Mouse (Mus musculus): ENCODE data around the gene Slc29a2. TPM values are rescaled to one million over a fixed set of nuclear protein-coding genes. Genes with fewer than 3 reads are reported as not detected.

The Slc29a2 gene
- total RNA-seq (2014; rRNA removed; ENCODE audit: low replicate concordance), result 13.8 and 17.3 TPM in 2 replicates
- 11.5 and 11.7 TPM in 2 replicates for polyA plus RNA-seq (2015; fragmentation: Nextera tagmentation; extraction: Ambion mirVana)

DNA sequence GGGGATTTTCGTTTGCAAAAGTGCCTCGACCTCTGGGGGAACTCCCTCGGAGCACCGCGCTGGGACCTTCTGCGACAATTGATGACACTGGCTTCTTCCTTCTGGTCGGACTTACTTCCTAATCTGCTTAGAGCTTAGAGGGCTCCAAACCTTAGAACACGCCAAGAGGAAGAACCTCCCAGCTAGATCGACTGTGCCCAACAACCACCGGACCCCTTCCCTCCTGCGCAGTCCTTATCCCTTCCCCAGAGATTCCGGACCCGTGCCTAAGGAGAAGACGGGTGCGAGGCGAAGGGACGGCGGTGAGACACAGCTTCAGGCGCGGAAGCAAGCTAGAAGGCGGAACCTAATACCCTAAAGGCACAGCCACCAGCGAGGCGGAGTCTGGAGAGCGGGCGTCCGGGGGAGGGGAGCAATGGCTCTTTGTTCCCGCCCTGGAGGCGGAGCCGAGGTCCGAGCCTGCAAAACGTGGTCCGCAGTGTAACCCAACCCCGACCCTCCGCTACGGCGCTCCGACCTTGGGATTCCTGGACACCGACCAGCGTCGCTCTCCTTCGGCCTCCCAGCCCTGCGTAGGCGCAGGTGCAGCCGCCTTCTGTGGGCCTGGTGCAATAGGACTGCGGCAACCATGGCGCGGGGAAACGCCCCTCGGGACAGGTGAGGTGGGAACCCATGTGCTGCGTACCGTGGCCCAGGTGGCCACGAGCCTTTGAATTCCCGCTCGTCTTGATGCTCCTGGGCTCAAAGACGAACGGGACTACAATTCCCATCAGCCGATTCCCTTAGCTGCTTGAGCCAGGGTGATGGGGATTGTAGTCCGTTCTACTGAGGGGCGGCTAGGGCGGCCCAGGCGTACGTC, at the start of gene Slc29a2:
Gene Slc29a2 (plus strand): TSS at position 240 of the 859 bp plus-strand sequence.
- TF ChIP-seq CTCF (IDR thresholded peaks at IDR 0.05; ENCODE audit: low read depth), result no peak
- TF ChIP-seq EP300 (IDR thresholded peaks at IDR 0.05; ENCODE audit: low read depth), result no peak
- peak within 1 kb of the TSS; percentile 58 for H3K4me3 ChIP-seq (ENCODE audit: low read depth, low read length)
- H3K4me1 ChIP-seq (ENCODE audit: control insufficient read depth, insufficient read depth), result peaks cover 5% of the 10 kb centered on the region; the same call in 1 of the 2 replicates
- under 1% methylated on average over 62 of the region's 62 CpGs for WGBS
- peak within 1 kb of the TSS; percentile 79 for H3K4me2 ChIP-seq (ENCODE audit: low read depth, low read length)
- H3K27me3 ChIP-seq (ENCODE audit: control insufficient read depth, insufficient read depth, low read length), result no peaks in the 10 kb centered on the region
- H3K9ac ChIP-seq (replicated peaks; ENCODE audit: low read depth, low read length), result peak within 1 kb of the TSS; percentile 69
- H3K9me3 ChIP-seq (replicated peaks; ENCODE audit: control insufficient read depth, low read length), result no peaks in the 10 kb centered on the region
- H3K27ac ChIP-seq (ENCODE audit: low read depth), result peak within 1 kb of the TSS; percentile 93
- peak; percentile 94 for DNase-seq (ENCODE audit: low spot score)
- ATAC-seq (ENCODE audit: insufficient read depth, low read depth), result peak; percentile 97
- peaks cover 20% of the 10 kb centered on the region for H3K36me3 ChIP-seq (replicated peaks; ENCODE audit: control insufficient read depth, insufficient read depth, low read length)

DNA sequence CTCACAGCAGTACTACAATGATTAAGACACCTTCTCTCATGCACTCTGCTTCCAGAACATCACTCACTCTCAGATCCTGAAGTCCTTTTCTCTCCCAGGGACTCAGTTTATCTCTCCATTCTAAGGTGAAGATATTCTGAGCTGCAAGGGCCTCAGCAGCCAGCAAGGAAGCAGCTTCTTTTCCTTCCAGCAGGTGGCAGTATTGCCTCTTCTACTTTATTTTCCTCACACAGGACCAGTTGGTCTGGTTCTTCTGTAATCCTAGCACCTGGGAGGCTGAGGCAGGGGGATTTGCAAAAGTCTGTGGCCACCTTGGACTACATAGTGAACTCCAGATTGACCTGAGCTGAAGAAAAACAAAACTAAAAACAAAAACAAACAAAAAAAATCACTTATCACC, 41.9 kb upstream of the Slc29a2 start:
- H3K36me3 ChIP-seq (replicated peaks; ENCODE audit: control insufficient read depth, insufficient read depth, low read length), result no peaks in the 10 kb centered on the region

GRCm38 (mm10) chr19:4989013-4989412, 34.6 kb upstream of the Slc29a2 start:
- WGBS, result 4% methylated on average over 13 of the region's 13 CpGs
- Histone ChIP-seq H3K4me3 (ENCODE audit: low read depth, low read length) (no peak overlapping the region), H3K36me3 (replicated peaks; ENCODE audit: control insufficient read depth, insufficient read depth, low read length) (no peaks in the 10 kb centered on the region), H3K9me3 (replicated peaks; ENCODE audit: control insufficient read depth, low read length) (no peaks in the 10 kb centered on the region), H3K27me3 (ENCODE audit: control insufficient read depth, insufficient read depth, low read length) (peaks cover 29% of the 10 kb centered on the region), H3K9ac (replicated peaks; ENCODE audit: low read depth, low read length) (no peak overlapping the region), H3K4me2 (ENCODE audit: low read depth, low read length) (no peak overlapping the region), H3K4me1 (ENCODE audit: control insufficient read depth, insufficient read depth) (peaks cover 6% of the 10 kb centered on the region; the same call in 1 of the 2 replicates), H3K27ac (ENCODE audit: low read depth) (no peak overlapping the region)
- TF ChIP-seq CTCF (IDR thresholded peaks at IDR 0.05; ENCODE audit: low read depth), result peak; percentile 22; the same call in 1 of the 2 replicates
- TF ChIP-seq EP300 (IDR thresholded peaks at IDR 0.05; ENCODE audit: low read depth), result no peak
- peak; percentile 37 for ATAC-seq (ENCODE audit: insufficient read depth, low read depth)
- DNase-seq (ENCODE audit: low spot score), result peak; percentile 71

More for the DNA sequence above, 41.9 kb upstream of the Slc29a2 start:
- ATAC-seq (ENCODE audit: insufficient read depth, low read depth), result no peak
- no peak overlapping the region for H3K9ac ChIP-seq (replicated peaks; ENCODE audit: low read depth, low read length)
- no peaks in the 10 kb centered on the region for H3K4me1 ChIP-seq (ENCODE audit: control insufficient read depth, insufficient read depth)
- H3K27me3 ChIP-seq (ENCODE audit: control insufficient read depth, insufficient read depth, low read length), result peaks cover 4% of the 10 kb centered on the region; the same call in 1 of the 2 replicates
- no peak overlapping the region for H3K4me3 ChIP-seq (ENCODE audit: low read depth, low read length)
- no peaks in the 10 kb centered on the region for H3K9me3 ChIP-seq (replicated peaks; ENCODE audit: control insufficient read depth, low read length)
- no peak for TF ChIP-seq EP300 (IDR thresholded peaks at IDR 0.05; ENCODE audit: low read depth)
- peak; percentile 88 for TF ChIP-seq CTCF (IDR thresholded peaks at IDR 0.05; ENCODE audit: low read depth)
- no peak overlapping the region for H3K27ac ChIP-seq (ENCODE audit: low read depth)
- DNase-seq (ENCODE audit: low spot score), result peak; percentile 67
- H3K4me2 ChIP-seq (ENCODE audit: low read depth, low read length), result no peak overlapping the region

DNA sequence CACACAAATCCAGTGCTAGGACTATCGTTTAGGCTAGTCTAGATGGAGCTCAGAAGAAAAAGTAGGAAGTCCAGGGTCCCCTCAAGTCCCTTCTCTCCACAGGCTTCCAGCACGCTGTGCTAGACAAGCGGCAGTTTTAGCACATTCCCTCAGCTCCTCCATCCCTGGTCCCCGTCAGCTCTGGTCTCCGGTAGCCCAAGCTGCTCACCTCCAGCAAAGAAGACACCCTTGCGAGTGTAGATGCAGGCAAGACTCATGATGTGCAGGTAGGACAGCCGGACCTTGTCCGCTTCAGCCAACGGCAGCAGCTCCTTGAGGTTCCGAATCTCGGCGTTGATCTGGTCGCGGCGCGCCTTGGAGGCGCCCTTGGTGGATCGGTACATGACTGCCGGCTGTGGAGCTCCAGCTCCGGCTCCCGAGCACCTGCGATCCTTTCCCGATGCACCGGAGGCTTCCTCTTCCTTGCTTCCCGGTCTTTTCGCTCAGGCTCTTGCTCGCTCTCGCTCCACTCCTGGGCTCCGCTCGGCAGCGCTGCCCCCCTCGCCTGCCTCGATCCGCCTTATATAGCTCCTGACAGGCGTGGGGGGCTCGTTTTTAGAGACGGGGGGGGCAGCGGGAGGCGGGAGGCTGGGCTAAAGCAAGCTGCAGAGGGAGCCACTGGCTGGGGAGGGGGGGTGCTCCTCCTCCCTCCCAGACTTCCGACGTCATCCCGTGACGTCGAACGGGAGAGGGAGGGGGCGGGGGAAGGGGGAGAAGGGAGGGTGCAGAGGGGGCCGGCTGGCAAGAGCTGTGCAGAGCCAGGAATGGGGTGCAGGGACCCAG, 34.0 kb upstream of the Slc29a2 start:
- H3K4me3 ChIP-seq (ENCODE audit: low read depth, low read length), result no peak overlapping the region
- H3K27me3 ChIP-seq (ENCODE audit: control insufficient read depth, insufficient read depth, low read length), result peaks cover 29% of the 10 kb centered on the region
- H3K9me3 ChIP-seq (replicated peaks; ENCODE audit: control insufficient read depth, low read length), result no peaks in the 10 kb centered on the region
- ATAC-seq (ENCODE audit: insufficient read depth, low read depth) (no peak), DNase-seq (ENCODE audit: low spot score) (no peak)
- no peak overlapping the region for H3K27ac ChIP-seq (ENCODE audit: low read depth)
- H3K9ac ChIP-seq (replicated peaks; ENCODE audit: low read depth, low read length), result no peak overlapping the region
- peaks cover 6% of the 10 kb centered on the region; the same call in 1 of the 2 replicates for H3K4me1 ChIP-seq (ENCODE audit: control insufficient read depth, insufficient read depth)
- 17% methylated on average over 46 of the region's 47 CpGs for WGBS
- H3K4me2 ChIP-seq (ENCODE audit: low read depth, low read length), result no peak overlapping the region
- TF ChIP-seq EP300 (IDR thresholded peaks at IDR 0.05; ENCODE audit: low read depth) (no peak), CTCF (IDR thresholded peaks at IDR 0.05; ENCODE audit: low read depth) (no peak)
- no peaks in the 10 kb centered on the region for H3K36me3 ChIP-seq (replicated peaks; ENCODE audit: control insufficient read depth, insufficient read depth, low read length)

DNA sequence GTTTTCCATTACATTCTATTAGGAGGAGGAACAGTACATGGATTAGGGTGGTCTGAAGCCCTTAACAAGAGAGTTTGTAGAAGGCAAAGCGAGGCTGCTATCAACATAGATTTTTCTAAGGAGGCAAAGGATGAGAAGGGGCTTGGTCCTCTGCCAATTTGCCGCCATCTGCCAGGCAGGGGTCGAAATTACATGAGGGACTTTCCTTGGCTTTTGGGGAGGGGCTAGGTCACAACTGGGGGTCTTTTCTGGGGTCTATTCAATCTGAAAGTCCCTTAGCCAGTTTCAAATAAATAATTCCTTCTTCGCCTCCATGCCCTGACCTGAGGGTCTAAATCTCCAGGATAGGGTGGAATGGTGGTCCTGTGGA, 33.4 kb upstream of the Slc29a2 start, which contains the start of gene Npas4:
Gene Npas4 (minus strand): TSS at position 61 of the 370 bp plus-strand sequence.
- peak within 1 kb of the TSS; percentile 5; the same call in 1 of the 2 replicates for H3K4me3 ChIP-seq (ENCODE audit: low read depth, low read length)

More for the DNA sequence above, 33.4 kb upstream of the Slc29a2 start, which contains the start of gene Npas4:
- H3K4me2 ChIP-seq (ENCODE audit: low read depth, low read length), result peak within 1 kb of the TSS; percentile 26
- peaks cover 26% of the 10 kb centered on the region for H3K27me3 ChIP-seq (ENCODE audit: control insufficient read depth, insufficient read depth, low read length)
- no peak within 1 kb of the TSS for H3K27ac ChIP-seq (ENCODE audit: low read depth)
- TF ChIP-seq EP300 (IDR thresholded peaks at IDR 0.05; ENCODE audit: low read depth) (no peak), CTCF (IDR thresholded peaks at IDR 0.05; ENCODE audit: low read depth) (no peak)
- H3K4me1 ChIP-seq (ENCODE audit: control insufficient read depth, insufficient read depth), result peaks cover 6% of the 10 kb centered on the region; the same call in 1 of the 2 replicates
- H3K36me3 ChIP-seq (replicated peaks; ENCODE audit: control insufficient read depth, insufficient read depth, low read length), result no peaks in the 10 kb centered on the region
- 18% methylated on average over 4 of the region's 4 CpGs for WGBS
- H3K9ac ChIP-seq (replicated peaks; ENCODE audit: low read depth, low read length), result no peak within 1 kb of the TSS
- DNase-seq (ENCODE audit: low spot score) (no peak), ATAC-seq (ENCODE audit: insufficient read depth, low read depth) (no peak)
- H3K9me3 ChIP-seq (replicated peaks; ENCODE audit: control insufficient read depth, low read length), result no peaks in the 10 kb centered on the region
